Mouse (Mus musculus): ENCODE results near the gene Rft1. TPM values are rescaled to one million over a fixed set of nuclear protein-coding genes. Genes with fewer than 3 reads are reported as not detected.

Rft1 gene
- total RNA-seq (2015) = 7.4 and 11.0 TPM in 2 replicates
- total RNA-seq (2017) = 12.8 TPM in 2 replicates

GRCm38 (mm10) chr14:30653943-30654659 lies at the start of gene Rft1:
TSS of gene Rft1 (plus strand) at chr14:30654360.
- ATAC-seq (ENCODE audit: poor library complexity, severe bottlenecking) = peak; percentile 97

- ATAC-seq (ENCODE audit: poor library complexity, severe bottlenecking) = no peak
Observed at GRCm38 (mm10) chr14:30606817-30607216, 47.3 kb upstream of the Rft1 start.

- peak; percentile 58 for ATAC-seq (ENCODE audit: poor library complexity, severe bottlenecking)
Observed at GRCm38 (mm10) chr14:30607696-30608095, 46.5 kb upstream of the Rft1 start.

GRCm38 (mm10) chr14:30608176-30608575 lies 46.0 kb upstream of the Rft1 start:
- no peak for ATAC-seq (ENCODE audit: poor library complexity, severe bottlenecking)

- no peak for ATAC-seq (ENCODE audit: poor library complexity, severe bottlenecking)
Observed at GRCm38 (mm10) chr14:30609499-30609898, 44.7 kb upstream of the Rft1 start.

- ATAC-seq (ENCODE audit: poor library complexity, severe bottlenecking) = no peak
Observed at GRCm38 (mm10) chr14:30610304-30610703, 43.9 kb upstream of the Rft1 start.

- no peak for ATAC-seq (ENCODE audit: poor library complexity, severe bottlenecking)
Observed at GRCm38 (mm10) chr14:30610940-30611339, 43.2 kb upstream of the Rft1 start.

GRCm38 (mm10) chr14:30612523-30612922 lies 41.6 kb upstream of the Rft1 start:
- ATAC-seq (ENCODE audit: poor library complexity, severe bottlenecking) = peak; percentile 51

GRCm38 (mm10) chr14:30612962-30613715 lies 41.0 kb upstream of the Rft1 start:
- ATAC-seq (ENCODE audit: poor library complexity, severe bottlenecking) = no peak

- peak; percentile 62 for ATAC-seq (ENCODE audit: poor library complexity, severe bottlenecking)
Observed at GRCm38 (mm10) chr14:30616751-30617150, 37.4 kb upstream of the Rft1 start.

- no peak for ATAC-seq (ENCODE audit: poor library complexity, severe bottlenecking)
Observed at GRCm38 (mm10) chr14:30618746-30619275, 35.3 kb upstream of the Rft1 start.

GRCm38 (mm10) chr14:30619982-30620578 lies 34.1 kb upstream of the Rft1 start:
- peak; percentile 75 for ATAC-seq (ENCODE audit: poor library complexity, severe bottlenecking)

GRCm38 (mm10) chr14:30622130-30622529 lies 32.0 kb upstream of the Rft1 start:
- ATAC-seq (ENCODE audit: poor library complexity, severe bottlenecking) = no peak

- no peak for ATAC-seq (ENCODE audit: poor library complexity, severe bottlenecking)
Observed at GRCm38 (mm10) chr14:30622556-30622955, 31.6 kb upstream of the Rft1 start.

- ATAC-seq (ENCODE audit: poor library complexity, severe bottlenecking) = no peak
Observed at GRCm38 (mm10) chr14:30624277-30624721, 29.9 kb upstream of the Rft1 start.

- ATAC-seq (ENCODE audit: poor library complexity, severe bottlenecking) = peak; percentile 5; the same call in 1 of the 2 replicates
Observed at GRCm38 (mm10) chr14:30625131-30625807, 28.9 kb upstream of the Rft1 start.

GRCm38 (mm10) chr14:30625856-30626726 lies 28.1 kb upstream of the Rft1 start, which contains the start of gene Prkcd:
TSS of gene Prkcd (minus strand) at chr14:30626210.
- peak; percentile 69 for ATAC-seq (ENCODE audit: poor library complexity, severe bottlenecking)

GRCm38 (mm10) chr14:30626756-30627742 lies 27.1 kb upstream of the Rft1 start:
- ATAC-seq (ENCODE audit: poor library complexity, severe bottlenecking) = peak; percentile 55
